Mouse (Mus musculus) neutrophil, adult 65 days (primary cell): Measurements from ENCODE around the gene Adamts20. TPM values are rescaled to one million over a fixed set of nuclear protein-coding genes. Genes with fewer than 3 reads are reported as not detected.

Experiments
- total RNA-seq: library from RNA; stranded (reverse); gene quantifications from 2 replicates; pipeline ENCODE4 v1.2.4, GENCODE M21; 2023

The Adamts20 gene
- not detected in 2 replicates for total RNA-seq

GRCm38 (mm10) chr15:94465318-94465717 is at the start of gene Adamts20:
Gene Adamts20, minus strand, starts transcription at chr15:94465418.

Other genes with a start within 250 kb of the Adamts20 start
- gene Pus7l, start 78.1 kb upstream of the Adamts20 start, total RNA-seq = 2.0 and 2.9 TPM in 2 replicates
- gene Irak4, start 78.2 kb upstream of the Adamts20 start, total RNA-seq = 38.2 and 43.7 TPM in 2 replicates
- 39.4 and 60.2 TPM in 2 replicates for gene Twf1, start 124.5 kb upstream of the Adamts20 start, total RNA-seq
- gene Tmem117, start 163.8 kb upstream of the Adamts20 start, total RNA-seq = 1.1 and 1.5 TPM in 2 replicates